Mouse (Mus musculus) thymus, postnatal 0 days (tissue): ENCODE data around the gene Sec23ip. TPM values are rescaled to one million over a fixed set of nuclear protein-coding genes. Genes with fewer than 3 reads are reported as not detected.
"Not testable (repeated sequence)": the region's sequence is repeated elsewhere in the genome, so short reads cannot be mapped to it uniquely, and the experiment has no call there.

Experiments
- DNase-seq: peaks from one replicate; pipeline ENCODE4 v3.0.0-alpha.2; 2015; ENCODE audit warnings: low spot score
- polyA plus RNA-seq: library from polyadenylated mRNA; unstranded; fragments of >200 nt; fragmentation: Nextera tagmentation; extraction: Ambion mirVana; gene quantifications from 2 replicates; pipeline ENCODE4 v1.2.1, GENCODE M21; 2015

Sec23ip gene
- polyA plus RNA-seq, result 30.5 and 30.8 TPM in 2 replicates

DNA sequence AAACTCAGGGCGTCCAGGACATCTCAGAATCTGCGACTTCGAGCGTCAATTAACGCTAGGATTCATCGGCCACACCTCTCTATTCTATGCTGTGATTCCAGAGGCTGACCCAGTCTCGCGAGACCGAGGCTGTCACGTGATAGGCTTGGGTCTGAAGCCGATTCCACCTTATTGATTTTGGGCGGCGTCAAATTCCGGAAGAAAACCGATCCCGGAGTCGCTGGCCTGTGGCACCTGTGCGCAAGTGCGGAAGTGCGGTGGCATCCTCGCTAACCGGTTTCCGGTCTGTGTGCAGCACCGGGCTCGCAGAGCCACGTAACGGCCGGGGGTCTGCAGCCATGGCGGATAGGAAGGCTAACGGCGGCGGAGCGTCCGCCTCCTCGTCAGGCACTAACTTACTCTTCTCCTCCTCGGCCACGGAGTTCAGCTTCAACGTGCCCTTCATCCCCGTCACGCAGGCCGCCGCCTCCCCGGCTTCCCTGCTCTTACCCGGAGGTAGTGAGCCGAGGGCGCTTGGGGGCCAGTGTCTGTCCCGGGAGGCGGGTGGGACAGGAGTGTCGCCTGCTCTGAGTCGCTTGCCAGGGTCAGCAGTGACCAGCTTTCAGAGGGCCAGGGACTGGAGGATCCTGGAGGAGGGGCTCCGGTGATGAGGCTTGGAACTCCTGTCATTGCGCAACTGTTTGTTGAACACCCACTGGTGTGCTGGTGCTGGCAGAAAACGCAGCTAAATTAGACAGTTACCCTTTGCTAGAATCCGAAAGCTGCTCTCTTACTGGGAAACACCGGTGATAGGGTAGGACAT, at the start of gene Sec23ip:
TSS of gene Sec23ip (plus strand) at position 260 of the 802 bp plus-strand sequence.
- DNase-seq, result peak; percentile 97

DNA sequence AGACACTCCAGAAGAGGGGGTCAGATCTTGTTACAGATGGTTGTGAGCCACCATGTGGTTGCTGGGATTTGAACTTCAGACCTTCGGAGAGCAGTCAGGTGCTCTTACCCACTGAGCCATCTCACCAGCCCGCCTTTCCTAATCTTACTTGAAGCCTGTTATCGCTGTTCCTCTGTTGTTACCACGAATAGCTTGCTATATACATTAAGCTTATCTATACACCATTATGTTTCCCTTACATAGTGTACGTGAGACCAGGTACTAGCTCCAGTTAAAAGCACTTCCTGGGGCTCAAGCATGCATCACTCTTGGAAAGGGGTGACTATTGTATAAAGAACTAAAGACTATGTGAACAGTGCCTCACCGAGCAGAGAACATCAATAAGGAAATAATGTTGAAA, 44.8 kb upstream of the Sec23ip start:
- not testable (repeated sequence) for DNase-seq

DNA sequence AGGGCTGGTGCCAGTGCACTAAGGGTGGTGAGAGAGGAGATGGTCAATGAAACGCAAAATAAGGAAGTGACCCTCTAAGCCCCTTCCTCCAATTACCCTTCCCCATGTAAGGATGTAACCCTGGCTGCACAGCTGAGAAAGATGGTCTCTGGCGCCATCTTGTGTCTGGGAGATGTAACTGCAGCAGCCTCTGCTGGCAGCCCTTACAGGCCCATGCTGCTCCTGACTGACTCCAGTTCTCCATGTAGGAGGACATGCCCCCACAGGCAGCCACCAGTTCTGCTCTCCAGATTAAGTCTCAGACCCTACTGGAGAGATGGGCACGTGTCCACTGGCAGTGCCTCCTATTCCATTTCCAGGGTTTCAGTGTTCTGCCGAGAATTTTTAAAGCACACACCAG, 39.0 kb upstream of the Sec23ip start:
- peak; percentile 67 for DNase-seq

DNA sequence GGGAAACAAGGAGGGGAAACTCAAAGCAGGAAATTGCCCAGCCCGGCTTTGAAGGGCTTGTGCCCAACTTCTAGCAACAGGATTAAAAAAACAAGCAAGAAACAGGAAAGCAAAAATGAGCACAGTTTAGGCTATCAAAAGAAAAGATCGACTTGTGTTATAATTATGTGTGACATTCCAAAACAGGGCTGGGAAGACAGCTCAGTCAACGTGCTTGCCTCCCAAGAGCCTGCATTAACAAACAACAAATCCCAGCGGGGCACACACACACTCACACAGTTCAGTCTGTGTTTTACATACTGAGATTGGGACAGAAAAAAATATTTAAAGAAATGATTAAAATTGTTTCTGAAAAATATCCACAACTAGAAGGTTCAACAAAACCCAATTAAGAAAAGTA, 26.8 kb upstream of the Sec23ip start:
- no peak for DNase-seq

DNA sequence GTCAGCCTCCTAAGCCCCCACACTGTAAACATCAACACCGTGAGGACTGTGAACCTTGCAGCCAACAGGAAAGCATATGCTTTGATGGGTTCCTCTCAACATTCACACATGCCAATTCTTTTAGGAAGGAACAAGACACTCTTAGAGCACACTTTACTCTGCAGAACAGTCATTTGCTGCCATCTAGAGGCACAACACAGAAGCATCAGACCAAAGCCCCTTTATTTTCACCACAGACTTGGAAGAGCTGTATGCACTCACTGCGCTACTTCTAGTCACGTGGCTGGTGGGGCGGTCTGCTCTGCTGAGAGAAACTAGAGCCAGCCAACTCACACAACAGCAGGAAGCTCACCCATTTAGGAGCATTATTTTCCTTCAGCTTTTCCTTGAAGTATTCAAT, 20.0 kb upstream of the Sec23ip start:
- DNase-seq, result peak; percentile 89

DNA sequence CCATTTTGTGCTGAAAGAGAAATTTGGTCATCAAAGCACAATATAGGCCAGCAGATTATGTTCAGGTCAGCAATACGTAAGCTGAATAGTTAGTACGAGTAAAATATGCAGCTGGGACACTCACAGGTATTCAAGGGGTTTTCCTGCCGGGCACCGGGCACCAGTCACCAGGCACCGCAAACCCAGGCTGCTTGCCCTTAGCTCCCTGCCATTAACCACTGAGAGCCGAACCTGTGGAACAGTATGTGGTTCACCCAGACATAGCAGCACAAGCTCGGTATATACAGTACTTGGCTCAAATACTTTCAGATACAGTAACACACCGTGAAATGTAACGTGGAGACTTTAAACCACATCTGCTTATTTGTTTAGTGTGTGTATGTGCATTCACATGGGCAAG, 19.6 kb upstream of the Sec23ip start:
- DNase-seq, result no peak

DNA sequence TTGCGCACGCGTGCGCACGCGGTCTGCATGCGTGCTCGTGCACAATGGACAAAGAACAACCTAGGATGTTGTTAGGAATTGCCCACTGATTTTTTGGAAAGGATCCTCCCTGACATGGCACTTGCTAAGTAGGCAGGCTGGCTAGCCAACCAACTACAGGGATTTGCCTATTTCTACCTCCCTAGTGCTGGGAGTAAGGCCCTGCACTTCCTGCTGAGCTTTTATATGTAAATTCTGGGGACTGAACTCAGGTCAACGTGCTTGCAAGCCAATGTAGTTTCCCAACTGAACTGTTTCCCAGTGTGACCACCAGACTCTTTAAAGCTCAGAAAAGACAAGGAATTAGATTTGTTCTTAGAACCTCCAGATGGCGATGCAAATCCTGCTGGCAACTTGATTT, 17.7 kb upstream of the Sec23ip start:
- no peak for DNase-seq

DNA sequence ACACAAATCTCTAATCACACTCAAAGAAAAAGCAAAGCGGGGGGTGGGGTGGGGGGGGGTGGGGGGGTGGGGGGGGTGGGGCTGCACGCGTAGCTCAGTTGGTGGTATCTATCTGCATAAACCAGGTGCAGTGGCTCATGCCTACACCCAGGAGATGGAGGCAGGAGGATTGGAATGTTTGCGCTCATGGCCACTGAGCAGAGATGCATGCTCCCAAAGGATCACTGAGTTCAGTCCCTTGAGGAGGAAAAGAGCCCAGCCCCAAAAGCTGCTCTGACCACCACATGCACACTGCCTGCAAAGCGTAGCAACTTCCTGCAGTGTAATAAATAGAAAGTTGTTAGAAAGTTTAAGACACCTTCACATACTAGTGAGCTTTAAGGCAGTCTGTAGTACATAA, 17.0 kb upstream of the Sec23ip start:
- DNase-seq, result no peak

DNA sequence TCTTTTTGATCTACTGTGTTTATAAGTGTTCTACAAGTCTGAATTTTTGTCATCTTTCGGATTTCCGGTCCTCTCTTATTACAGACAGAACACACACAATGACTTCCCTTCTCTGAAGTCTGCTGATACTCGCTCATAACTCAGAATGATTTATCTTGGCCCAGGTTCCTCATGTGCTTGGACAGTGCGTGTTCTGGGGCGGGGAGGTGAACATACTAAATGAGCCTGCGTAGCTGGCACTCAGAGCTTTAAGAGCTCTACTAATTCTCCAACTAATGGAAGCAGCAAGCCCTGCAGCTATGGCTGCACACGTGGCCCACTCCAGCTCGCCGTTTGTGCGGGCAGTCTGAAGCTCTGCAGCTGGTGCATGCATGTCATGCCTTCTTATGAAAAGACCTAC, 16.0 kb upstream of the Sec23ip start:
- no peak for DNase-seq

DNA sequence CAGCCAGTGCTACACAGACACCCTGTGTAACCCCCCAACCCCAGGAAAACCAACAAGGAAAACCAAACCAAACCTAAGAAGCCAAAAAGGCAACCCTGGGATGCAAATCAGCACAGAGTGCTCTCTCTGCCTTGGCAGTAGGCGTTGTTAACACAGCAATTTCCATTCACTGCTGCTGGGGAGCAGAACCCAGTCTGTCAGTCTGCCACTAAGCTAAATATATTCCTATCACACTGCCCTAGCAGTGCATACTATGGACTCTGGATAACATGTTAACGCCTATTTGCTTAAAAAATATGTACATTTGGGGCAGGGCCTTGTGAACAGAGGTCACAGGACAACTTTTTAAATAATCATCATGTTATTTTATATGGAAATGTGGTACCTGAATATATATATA, 13.2 kb upstream of the Sec23ip start:
- DNase-seq, result no peak

DNA sequence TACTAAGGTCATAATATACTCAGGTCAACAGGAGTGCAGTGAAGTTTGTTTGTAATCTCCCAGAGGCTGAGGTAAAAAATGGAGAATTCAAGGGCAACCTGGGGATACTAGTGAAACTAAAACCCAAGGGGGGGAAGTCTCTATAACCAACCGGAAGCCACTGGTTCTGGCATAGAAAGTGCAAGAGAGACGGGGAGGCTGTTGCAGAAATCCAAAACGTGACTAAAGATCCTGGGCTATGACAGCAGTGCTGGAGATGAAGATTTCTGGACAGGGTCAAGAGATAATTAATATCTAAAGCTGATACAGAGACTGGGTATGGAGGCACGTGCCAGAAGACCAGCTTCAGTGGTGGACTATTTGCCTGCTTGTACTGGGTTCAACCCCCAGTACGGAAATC, 6.7 kb upstream of the Sec23ip start:
- DNase-seq, result peak; percentile 29

DNA sequence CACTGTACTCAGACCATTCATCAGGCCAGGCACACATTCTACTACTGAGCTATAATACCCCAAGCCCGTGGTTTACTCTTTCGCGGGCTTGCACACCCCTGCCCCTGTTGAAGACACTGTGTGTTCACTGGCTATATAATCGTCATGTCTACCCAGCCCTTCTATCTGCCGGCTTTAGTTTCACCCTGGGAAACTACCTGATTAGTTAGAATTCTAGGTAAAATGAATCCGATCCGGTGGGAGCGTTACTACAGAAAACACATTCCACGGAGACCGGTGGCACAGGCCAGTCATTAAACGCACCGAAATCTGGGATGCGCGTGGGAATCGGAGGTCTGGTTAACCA, 5.7 kb upstream of the Sec23ip start:
- DNase-seq, result no peak

DNA sequence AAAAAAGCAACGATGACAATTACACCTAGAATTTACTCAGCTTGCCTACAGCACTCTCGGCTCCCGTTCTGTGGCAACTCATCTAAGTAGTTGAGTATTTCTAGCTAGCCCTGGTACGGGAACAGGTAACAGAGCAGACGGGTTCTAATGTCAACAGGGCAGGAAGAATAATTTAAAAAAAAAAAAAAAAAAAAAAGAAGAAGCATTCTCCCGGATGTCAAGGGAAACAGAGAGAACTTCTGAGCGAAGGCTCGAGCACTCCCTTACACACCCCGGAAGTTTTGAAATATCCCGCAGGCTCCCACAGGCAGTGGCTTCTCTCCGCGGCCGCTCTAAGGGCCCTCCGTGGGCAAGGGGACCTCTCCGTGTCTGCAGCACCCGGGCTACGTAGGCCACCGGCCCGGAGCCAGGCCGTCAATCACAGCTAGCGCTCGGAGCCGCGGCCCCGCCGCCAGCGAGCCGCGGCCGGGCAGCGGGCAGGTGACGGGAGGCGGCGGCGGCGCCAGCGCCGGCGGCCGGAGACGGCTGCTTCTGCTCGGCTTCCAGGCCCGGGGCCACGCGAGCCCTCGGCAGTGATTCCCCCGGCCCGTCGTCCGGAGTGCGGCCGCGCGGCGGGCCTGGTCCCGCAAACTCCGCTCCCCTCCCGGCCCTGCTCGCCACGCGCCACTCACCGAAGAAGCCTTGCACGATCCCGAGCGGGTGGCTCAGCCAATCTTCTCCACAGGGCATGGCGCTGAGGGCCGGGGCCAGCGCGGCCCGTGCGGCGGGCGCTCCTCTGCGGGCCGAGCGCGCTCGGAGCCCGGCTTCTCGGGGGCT, 5.1 kb upstream of the Sec23ip start:
- peak; percentile 57 for DNase-seq

DNA sequence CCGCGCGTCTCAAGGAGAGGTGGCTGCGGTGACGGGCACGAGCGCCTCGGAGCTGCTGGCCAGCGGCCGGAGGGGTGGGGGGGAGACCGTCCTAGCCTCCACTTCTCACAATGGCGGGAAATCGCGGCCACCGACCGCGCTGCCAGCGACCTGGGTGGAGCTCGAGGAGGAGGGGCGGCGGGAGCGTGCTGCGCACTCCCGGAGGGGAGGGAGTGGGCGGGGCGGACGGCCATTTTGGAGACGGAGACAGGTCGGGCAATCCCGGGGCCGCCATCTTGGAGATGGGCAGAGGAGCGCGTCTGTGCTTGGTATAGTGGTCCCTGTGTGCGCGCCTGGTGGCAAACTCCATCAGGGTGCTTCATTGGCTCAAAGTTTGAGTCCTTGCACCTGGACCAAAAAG, 4.4 kb upstream of the Sec23ip start, which contains the start of gene Mcmbp:
TSS of gene Mcmbp (minus strand) at position 162 of the 400 bp plus-strand sequence.
- peak; percentile 96 for DNase-seq

DNA sequence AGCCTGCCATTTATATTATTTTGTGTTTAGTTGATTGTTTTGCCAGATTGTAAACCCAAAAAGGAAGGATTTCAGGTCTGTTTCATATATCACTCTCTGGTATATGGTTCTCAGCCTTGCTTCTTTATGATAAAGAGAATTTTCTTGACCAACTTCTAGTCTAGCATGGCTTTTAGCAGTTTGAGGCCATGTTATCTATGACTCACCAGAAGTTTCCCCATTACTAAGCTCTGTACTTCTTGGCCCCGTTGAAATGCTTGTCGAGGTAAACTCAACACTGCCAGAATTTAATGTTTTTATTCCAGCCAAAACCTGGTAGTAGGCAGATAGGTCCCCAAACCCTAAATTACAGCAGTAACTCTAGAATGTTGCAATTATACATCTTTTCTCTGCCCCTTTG, 845 bp upstream of the Sec23ip start:
- no peak for DNase-seq

DNA sequence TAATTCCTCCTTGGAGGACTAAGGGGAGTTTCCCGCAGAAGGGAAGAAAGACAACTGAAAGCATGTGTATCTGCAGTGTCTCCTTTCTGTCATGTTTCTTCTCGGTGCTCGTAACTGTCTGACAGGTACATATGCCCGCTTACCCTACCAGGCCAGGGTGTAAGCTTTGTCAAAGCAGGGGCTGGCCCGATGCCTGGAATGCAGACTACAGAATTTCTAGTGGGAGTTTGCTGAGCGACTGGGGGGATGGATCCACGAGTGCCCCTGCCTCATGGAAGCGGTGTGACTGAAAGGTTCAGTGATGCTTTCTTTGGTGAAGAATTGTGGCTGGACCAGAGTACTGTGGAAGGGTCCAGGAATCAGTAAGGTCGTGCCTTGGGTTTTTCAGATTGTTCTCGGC, 1.4 kb downstream of the Sec23ip start:
- DNase-seq, result no peak

DNA sequence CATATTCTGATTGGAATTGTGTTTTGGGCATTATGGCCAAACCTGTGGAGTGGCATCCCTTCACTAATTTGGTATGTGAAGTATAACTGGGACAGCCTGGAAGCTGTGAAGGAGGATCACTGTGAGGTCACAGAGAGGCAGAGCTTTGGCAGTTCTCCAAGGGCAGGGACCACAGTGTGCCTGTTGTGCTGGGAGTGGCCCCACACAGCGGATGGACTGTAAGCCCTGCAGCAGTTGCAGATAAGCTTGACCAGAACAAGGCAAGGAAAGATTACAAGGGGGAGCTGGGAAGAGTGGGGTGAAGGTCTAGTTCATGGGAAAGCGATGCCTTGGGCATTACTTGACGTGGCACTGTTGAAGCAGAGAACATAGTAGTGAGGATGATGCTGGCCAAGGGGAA, 4.0 kb downstream of the Sec23ip start:
- DNase-seq, result no peak

DNA sequence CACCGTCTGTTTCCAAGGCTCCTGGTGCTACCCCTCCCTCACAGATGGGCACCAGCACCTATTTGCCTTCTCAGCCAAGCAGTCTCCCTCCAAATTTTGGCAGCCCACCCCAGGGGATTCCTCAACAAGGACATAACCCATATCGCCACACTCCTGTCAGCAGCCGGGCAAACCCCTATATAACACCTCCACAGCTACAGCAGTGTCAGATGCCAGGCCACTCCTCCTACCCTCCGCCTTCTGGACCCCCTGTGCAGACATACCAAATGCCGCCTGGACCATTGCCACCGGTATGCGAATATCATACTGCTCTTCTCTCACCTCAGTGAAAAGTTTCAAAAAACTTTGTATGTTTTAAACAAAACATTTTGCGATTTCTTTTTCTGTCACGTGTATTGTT, 5.6 kb downstream of the Sec23ip start:
- no peak for DNase-seq

DNA sequence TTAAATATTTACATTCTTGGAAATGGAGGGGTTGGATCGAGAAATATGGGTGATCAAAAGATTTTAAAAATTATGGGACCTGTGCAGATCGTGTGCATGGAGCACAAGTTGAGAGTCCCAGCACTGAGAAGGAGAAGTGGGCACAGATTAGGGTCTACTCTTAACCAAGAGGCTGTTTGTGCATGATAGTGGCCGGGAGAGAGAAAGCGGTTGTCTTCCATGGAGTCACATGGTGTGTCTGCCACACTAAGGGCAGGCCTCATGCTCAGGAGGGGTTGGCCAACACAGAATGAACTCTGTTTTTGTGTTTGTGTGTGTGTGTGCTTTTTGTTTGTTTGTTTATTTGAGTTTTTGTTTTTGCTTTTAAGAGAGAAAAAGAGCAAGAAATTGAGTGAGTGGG, 7.3 kb downstream of the Sec23ip start:
- DNase-seq, result no peak

DNA sequence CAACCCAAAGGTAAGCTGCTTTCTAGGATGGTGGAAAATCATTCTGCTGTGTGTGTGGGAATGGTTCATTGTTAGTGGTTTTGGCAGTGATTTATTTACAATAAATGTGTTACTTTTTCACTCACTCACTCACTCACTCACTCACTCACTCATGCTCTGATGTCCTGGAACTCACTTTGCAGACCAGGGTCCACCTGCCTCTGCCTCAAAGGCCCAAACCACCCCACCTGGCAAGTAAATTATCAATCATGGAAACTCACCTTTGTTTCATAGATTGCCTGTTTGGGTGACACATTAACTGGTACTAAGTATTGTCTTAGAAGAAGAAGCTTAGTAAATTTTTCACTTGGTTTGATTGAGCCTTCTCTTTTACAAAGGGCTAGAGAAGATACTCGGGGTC, 10.7 kb downstream of the Sec23ip start:
- no peak for DNase-seq

DNA sequence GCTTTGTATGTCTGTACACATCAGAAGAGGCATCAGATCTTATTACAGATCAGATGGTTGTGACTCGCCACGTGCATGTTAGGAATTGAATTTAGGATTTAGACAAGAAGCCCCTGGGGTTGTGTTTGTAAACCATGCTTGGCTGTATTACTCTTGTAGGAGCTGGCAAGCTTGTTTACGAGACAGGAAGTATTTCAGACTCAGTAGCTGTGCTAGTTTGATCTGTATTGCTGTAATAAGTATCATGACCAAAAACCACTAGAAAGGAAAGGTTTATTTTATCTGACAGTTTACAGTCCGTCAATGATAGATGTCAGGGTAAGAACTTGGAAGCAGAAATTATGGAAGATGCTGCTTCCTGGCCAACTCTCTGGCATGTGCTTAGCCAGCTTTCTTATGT, 14.2 kb downstream of the Sec23ip start:
- no peak for DNase-seq

DNA sequence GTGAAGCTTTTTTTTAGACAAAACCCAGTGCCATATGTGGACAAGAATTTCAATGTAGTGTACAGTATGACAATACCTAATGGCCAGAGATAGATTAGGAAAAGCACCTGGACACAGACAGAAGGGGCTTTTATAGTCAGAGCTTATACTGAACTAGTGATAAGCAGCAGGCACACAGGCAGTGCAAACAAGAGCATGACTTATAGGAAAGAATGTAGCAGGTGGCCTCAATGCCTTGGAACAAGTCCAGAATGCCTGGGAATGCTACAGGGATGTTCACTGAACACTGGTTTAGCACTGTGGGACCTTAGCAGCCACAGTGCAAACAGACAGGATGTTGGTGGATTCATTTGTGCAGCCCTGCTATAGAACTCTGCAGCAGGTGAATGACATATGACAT, 22.0 kb downstream of the Sec23ip start:
- no peak for DNase-seq

DNA sequence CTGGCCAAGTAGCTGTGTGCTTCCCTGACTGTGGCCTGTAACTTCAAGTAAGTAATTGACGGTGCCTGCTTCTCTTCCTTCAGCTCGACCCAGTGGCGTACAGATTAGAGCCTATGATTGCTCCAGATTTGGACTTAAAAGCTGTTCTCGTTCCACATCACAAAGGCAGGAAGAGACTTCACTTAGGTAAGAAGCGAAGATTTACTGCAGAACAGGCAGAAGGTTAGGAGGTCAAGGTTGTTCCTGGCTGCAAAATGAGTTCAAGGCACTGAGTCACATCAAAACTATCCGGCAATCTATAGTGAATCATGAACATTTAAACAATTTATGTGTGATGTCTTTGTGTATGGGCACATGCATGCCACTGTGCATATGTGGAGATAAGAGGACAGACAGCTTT, 32.5 kb downstream of the Sec23ip start:
- DNase-seq, result no peak
